Mouse (Mus musculus) heart, adult 8-10 months (tissue): Measurements from ENCODE around the gene Id2. TPM values are rescaled to one million over a fixed set of nuclear protein-coding genes. Genes with fewer than 3 reads are reported as not detected.

Experiments
- DNase-seq: peaks from one replicate; pipeline ENCODE4 v3.0.0; 2022; ENCODE audit warnings: low spot score
- total RNA-seq, 4 experiments: library from RNA; stranded (reverse); gene quantifications; 2 replicates each; pipeline ENCODE4 v1.2.4; 2022

Id2 gene
- total RNA-seq, 4 experiments from 2014 or later: 12.0 to 15.8 (median 13.6) TPM

- DNase-seq: no peak
Observed at GRCm38 (mm10) chr12:25108865-25109264, 11.9 kb upstream of the Id2 start.

- DNase-seq: no peak
Observed at GRCm38 (mm10) chr12:25104541-25104940, 7.6 kb upstream of the Id2 start.

DNA sequence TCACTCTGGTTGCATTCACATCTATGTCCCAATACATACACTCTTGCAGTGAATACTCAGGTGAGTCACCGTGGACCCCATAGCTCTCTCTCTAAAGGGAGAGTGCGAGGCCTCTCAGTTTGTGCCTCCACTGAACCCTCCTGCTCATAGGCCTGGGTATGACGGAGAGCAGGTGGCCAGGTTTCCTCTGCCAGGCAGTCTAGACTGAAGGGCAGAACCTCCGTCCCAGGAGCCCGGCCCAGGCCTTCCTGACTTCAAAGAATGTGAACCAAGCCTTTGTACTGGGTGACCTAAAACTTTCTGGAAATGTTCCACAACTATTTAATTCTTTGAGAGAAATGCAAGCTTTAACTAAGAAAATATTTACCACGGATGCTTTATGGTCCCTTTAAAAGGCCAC lies 7.0 kb upstream of the Id2 start:
- DNase-seq: no peak

DNA sequence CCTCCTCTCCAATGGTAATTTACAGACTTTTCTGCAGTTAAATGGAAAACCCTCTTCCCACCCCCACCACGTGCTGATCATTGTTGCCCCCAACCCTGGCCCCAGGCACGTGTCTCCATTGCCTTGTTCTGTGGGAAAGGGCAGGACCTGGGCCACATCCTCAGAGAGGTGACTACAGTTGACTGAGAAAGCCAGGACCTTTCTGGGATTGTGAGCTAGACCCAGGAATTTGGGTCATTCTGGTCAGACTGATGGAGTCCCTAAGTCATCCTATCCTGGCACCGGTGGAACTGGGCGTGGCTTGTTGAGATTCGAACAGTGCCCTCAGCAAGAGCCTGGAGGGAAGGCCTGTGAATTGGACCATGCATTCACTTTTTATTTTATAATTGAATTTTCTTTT lies 4.4 kb upstream of the Id2 start:
- no peak for DNase-seq

- peak; percentile 47 for DNase-seq
Observed at GRCm38 (mm10) chr12:25100411-25101217, 3.7 kb upstream of the Id2 start.

- DNase-seq: peak; percentile 46
Observed at GRCm38 (mm10) chr12:25099563-25100408, 2.8 kb upstream of the Id2 start.

DNA sequence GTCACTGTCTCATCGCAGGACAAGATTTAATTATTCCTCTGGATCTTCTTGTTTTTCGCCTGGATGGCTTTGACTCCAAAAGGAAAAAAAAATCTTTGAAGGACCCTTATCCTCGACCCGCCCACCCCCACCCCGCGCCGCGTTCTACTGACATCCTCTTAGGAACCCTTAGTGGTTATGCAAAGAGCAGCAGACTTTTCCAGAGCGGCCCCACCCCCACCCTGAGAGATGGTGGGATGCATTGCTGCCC lies 2.3 kb upstream of the Id2 start:
- DNase-seq: peak; percentile 24

- peak; percentile 92 for DNase-seq
Observed at GRCm38 (mm10) chr12:25098561-25099312, 1.8 kb upstream of the Id2 start.

- DNase-seq: no peak
Observed at GRCm38 (mm10) chr12:25098161-25098550, 1.2 kb upstream of the Id2 start.

DNA sequence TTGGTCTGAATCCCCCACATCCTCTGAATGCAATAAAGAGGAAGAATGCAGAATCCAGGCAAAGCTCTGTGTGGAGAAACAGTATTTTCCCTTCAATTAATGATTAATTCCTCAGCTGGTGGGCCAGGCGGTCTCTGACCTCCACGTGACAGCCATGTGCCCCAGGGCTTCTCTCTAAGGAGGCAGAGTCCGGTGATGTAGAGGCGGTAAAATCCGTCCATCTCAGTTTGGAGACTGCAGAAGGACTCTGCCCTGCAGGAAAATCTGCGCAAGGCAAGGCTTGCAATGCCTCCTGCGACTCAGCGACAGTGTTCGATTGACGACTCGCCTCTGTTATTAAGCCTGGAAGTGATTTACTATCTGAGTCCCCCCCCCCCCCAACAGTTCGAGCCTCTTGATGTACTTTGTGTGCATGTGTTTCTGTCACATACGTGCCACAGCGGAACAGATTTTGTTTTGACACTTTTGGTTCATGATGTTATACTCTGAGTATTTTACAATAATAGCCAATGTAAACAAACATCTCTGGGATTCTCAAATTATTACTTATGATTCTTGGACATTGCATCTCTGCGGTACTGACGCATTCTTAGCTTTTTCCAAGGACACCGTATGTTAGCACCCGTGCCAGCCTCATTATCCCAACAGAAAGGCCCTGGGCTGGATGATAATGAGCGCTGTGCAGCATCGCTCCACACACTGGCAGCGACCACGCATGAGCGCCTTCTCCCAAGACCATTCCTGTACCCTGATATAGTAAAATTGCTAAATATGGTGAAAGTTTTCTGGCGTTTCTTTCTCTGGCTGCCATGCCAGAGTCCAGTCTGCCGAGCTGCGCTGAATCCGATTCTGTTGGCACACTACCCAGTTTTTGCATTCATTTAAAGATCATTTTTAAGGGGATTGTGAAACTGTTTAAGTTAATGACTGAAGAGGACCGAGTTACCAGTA lies 545 bp upstream of the Id2 start:
- DNase-seq: peak; percentile 40

DNA sequence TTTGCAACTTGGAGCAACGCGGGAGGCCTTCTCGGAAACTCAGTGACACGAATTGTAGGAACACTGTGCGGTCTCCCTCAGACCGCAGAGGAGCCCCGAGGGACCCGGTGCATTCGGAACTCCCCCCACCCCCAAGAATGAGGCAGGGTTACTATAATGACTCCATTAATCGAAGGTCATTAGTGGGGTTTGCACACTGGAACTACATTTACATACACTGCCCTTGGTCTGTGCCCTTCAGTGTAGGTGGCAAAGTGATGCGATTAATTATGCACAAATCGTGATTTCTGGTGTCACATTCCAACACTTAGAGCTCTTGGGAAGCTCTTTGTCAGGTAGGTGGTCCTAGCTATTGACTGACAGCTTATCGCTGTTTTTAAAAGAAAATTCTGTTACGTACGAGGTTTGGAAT lies 294 bp downstream of the Id2 start:
- peak; percentile 13 for DNase-seq

- peak; percentile 100 for DNase-seq
Observed at GRCm38 (mm10) chr12:25095974-25096639, 833 bp downstream of the Id2 start.

GRCm38 (mm10) chr12:25095538-25095937 lies 1.4 kb downstream of the Id2 start:
- DNase-seq: no peak

DNA sequence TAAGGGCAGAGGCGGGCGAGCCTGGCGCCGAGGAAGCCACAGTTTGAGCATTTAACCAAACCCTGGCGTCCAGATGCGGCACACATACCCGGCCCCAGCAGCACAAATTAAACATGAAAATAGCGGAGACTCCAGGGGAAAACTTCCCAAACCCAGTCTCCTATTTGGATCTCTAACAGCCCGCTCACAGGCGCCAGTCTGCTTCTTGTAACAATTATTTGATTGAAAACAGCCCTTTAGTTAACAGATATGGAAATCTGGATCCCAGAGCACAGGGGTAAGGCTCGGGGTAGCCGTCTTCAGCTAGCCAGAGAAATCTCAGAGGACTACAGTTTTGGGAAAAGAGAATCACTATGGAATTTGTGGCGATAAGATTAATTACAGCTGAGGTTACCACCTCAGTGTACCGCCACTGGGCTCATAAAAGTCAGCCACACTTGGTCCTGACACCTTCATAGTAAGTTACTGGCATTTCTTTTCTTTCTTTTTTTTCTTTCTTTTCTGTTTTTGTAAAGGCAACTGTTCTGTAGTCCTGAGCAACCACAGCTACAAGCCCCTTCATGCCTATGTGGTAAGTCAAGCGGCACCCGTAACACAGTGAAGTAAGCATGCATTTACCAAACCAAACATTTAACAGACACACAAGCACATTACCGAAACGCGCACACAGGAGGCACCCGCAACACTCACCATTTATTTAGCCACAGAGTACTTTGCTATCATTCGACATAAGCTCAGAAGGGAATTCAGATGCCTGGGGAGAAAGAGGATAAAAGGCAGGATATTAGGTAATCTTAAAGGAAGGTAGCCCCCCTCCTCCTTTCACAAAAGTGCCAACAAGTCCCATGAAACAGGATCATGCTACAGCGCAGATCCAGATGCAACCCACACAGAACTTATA lies 2.1 kb downstream of the Id2 start:
- DNase-seq: peak; percentile 35

- DNase-seq: no peak
Observed at GRCm38 (mm10) chr12:25093241-25093774, 3.6 kb downstream of the Id2 start.

DNA sequence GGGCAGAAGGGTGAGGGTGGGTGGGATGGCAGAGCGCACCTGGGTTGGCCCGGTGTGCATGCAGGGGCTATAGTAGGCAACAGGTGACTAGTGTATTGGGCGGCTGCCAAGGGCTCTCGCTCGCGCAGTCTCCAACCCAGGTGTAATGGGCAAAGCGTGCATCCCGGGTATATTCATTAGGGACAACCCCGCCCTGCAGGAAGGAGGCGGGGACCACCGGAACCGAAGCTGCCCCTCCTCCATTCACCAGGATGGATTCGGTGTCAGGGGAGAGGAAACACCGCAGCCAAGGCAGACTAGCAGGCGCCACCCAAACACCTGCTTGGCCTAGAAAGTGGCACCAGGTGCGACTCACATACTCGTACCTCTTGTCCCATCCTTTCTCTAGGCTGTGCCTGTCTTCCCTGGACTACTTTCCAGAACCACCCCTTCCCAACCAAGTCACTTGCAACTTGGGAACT lies 4.2 kb downstream of the Id2 start:
- peak; percentile 17 for DNase-seq

- peak; percentile 85 for DNase-seq
Observed at GRCm38 (mm10) chr12:25092027-25092704, 4.8 kb downstream of the Id2 start.

- DNase-seq: no peak
Observed at GRCm38 (mm10) chr12:25089433-25089832, 7.5 kb downstream of the Id2 start.

- DNase-seq: no peak
Observed at GRCm38 (mm10) chr12:25086966-25087365, 10.0 kb downstream of the Id2 start.
